Mouse (Mus musculus) heart, embryonic 15.5 days (tissue): Measurements from ENCODE around the gene Fga. TPM values are rescaled to one million over a fixed set of nuclear protein-coding genes. Genes with fewer than 3 reads are reported as not detected.

Experiments
- ATAC-seq: fragments of 200-750 bp; cut with Nextera tagmentation; replicated peaks from 2 replicates; pipeline ENCODE4 v1.8.0; 2017; ENCODE audit warnings: low read depth, moderate TSS enrichment; ENCODE audit not compliant: insufficient number of reproducible peaks, insufficient read depth, low FRiP score
- H3K27ac ChIP-seq: fragments of 300-500 bp; sonication (generic); 2 replicates; pipeline ENCODE4 v1.5.1; 2015; ENCODE audit warnings: mild to moderate bottlenecking, inconsistent platforms
- H3K27me3 ChIP-seq: fragments of 300-500 bp; sonication (generic); 2 replicates; pipeline ENCODE4 v1.6.1; 2015; ENCODE audit warnings: inconsistent platforms
- H3K36me3 ChIP-seq: fragments of 300-500 bp; sonication (generic); 2 replicates; pipeline ENCODE4 v1.6.1; 2015; ENCODE audit warnings: mild to moderate bottlenecking, inconsistent platforms
- H3K4me1 ChIP-seq: fragments of 300-500 bp; sonication (generic); replicated peaks from 2 replicates; pipeline ENCODE4 v1.6.1; 2015; ENCODE audit warnings: inconsistent platforms
- H3K4me2 ChIP-seq: fragments of 300-500 bp; sonication (generic); 2 replicates; pipeline ENCODE4 v1.6.1; 2015; ENCODE audit warnings: inconsistent platforms, mild to moderate bottlenecking, moderate library complexity
- H3K4me3 ChIP-seq: fragments of 300-500 bp; sonication (generic); 2 replicates; pipeline ENCODE4 v1.5.1; 2015; ENCODE audit warnings: mild to moderate bottlenecking, inconsistent platforms
- H3K9ac ChIP-seq: fragments of 300-500 bp; sonication (generic); 2 replicates; pipeline ENCODE4 v1.6.1; 2015; ENCODE audit warnings: mild to moderate bottlenecking, inconsistent platforms
- H3K9me3 ChIP-seq: fragments of 300-500 bp; sonication (generic); replicated peaks from 2 replicates; pipeline ENCODE4 v1.6.1; 2016; ENCODE audit warnings: inconsistent platforms
- WGBS: fragments of 180-500 bp; shearing (Covaris S2); methylation state at CpG from one replicate; pipeline ENCODE4 v1.1.7; 2015; ENCODE audit warnings: mixed read lengths; 5-methylcytosine and 5-hydroxymethylcytosine counted together
- polyA plus RNA-seq: library from polyadenylated mRNA; unstranded; fragments of >200 nt; fragmentation: Nextera tagmentation; extraction: Ambion mirVana; gene quantifications from 2 replicates; pipeline ENCODE4 v1.2.1, GENCODE M21; 2015

Gene Fga
- polyA plus RNA-seq, 1 experiment from 2014 or later = 0.35 TPM

- ATAC-seq = no peak
These were observed 22.8 kb upstream of the Fga start for GRCm38 (mm10) chr3:83003068-83003467.

GRCm38 (mm10) chr3:83004801-83005200, 21.1 kb upstream of the Fga start:
- Histone ChIP-seq H3K4me3 (no peak overlapping the region), H3K4me2 (no peak overlapping the region), H3K27me3 (no peaks in the 10 kb centered on the region), H3K9me3 (no peaks in the 10 kb centered on the region), H3K9ac (no peak overlapping the region), H3K27ac (no peak overlapping the region), H3K4me1 (no peaks in the 10 kb centered on the region), H3K36me3 (no peaks in the 10 kb centered on the region)
- WGBS = 82% methylated on average over 7 of the region's 7 CpGs
- ATAC-seq = no peak

More at GRCm38 (mm10) chr3:83003068-83003467, 22.8 kb upstream of the Fga start:
- Histone ChIP-seq H3K4me1 (no peaks in the 10 kb centered on the region), H3K4me2 (no peak overlapping the region), H3K4me3 (no peak overlapping the region), H3K27ac (no peak overlapping the region), H3K36me3 (no peaks in the 10 kb centered on the region), H3K9me3 (no peaks in the 10 kb centered on the region), H3K9ac (no peak overlapping the region), H3K27me3 (no peaks in the 10 kb centered on the region)
- 86% methylated on average over 8 of the region's 8 CpGs for whole genome bisulfite sequencing

- no peak within 1 kb of the TSS for H3K4me2 ChIP-seq
- H3K27ac ChIP-seq = no peak within 1 kb of the TSS
- no peak for ATAC-seq
- no peaks in the 10 kb centered on the region for H3K27me3 ChIP-seq
- H3K36me3 ChIP-seq = no peaks in the 10 kb centered on the region
- no peak within 1 kb of the TSS for H3K9ac ChIP-seq
- no peaks in the 10 kb centered on the region for H3K9me3 ChIP-seq
- WGBS = 43% methylated on average over 7 of the region's 7 CpGs
- H3K4me1 ChIP-seq = no peaks in the 10 kb centered on the region
- no peak within 1 kb of the TSS for H3K4me3 ChIP-seq
These were observed 18.3 kb upstream of the Fga start, which contains the start of gene Fgg for GRCm38 (mm10) chr3:83007557-83007956. Gene Fgg, plus strand, starts transcription at chr3:83007724.

- no peaks in the 10 kb centered on the region for H3K27me3 ChIP-seq
- H3K36me3 ChIP-seq = no peaks in the 10 kb centered on the region
- no peak overlapping the region for H3K9ac ChIP-seq
- no peaks in the 10 kb centered on the region for H3K4me1 ChIP-seq
- no peaks in the 10 kb centered on the region for H3K9me3 ChIP-seq
- no peak for ATAC-seq
- no peak overlapping the region for H3K27ac ChIP-seq
- 69% methylated on average over 11 of the region's 11 CpGs for WGBS
- H3K4me2 ChIP-seq = no peak overlapping the region
- no peak overlapping the region for H3K4me3 ChIP-seq
These were observed 15.6 kb upstream of the Fga start for GRCm38 (mm10) chr3:83010291-83010690.

- H3K27ac ChIP-seq = no peak overlapping the region
- H3K9me3 ChIP-seq = no peaks in the 10 kb centered on the region
- no peak overlapping the region for H3K9ac ChIP-seq
- H3K36me3 ChIP-seq = no peaks in the 10 kb centered on the region
- no peaks in the 10 kb centered on the region for H3K4me1 ChIP-seq
- no peak for ATAC-seq
- H3K27me3 ChIP-seq = no peaks in the 10 kb centered on the region
- no peak overlapping the region for H3K4me2 ChIP-seq
- WGBS = 78% methylated on average over 4 of the region's 4 CpGs
- no peak overlapping the region for H3K4me3 ChIP-seq
These were observed 14.7 kb upstream of the Fga start for GRCm38 (mm10) chr3:83011136-83011535.

- ATAC-seq = no peak
- WGBS = 79% methylated on average over 4 of the region's 4 CpGs
- H3K9me3 ChIP-seq = no peaks in the 10 kb centered on the region
These were observed 14.3 kb upstream of the Fga start for GRCm38 (mm10) chr3:83011565-83011964.

GRCm38 (mm10) chr3:83012636-83013035, 13.2 kb upstream of the Fga start:
- Histone ChIP-seq H3K4me2 (no peak overlapping the region), H3K9ac (no peak overlapping the region), H3K4me1 (no peaks in the 10 kb centered on the region), H3K9me3 (no peaks in the 10 kb centered on the region), H3K4me3 (no peak overlapping the region), H3K27ac (no peak overlapping the region), H3K36me3 (no peaks in the 10 kb centered on the region), H3K27me3 (no peaks in the 10 kb centered on the region)
- WGBS = 84% methylated on average over 19 of the region's 19 CpGs
- ATAC-seq = no peak

More at GRCm38 (mm10) chr3:83011565-83011964, 14.3 kb upstream of the Fga start:
- Histone ChIP-seq H3K9ac (no peak overlapping the region), H3K4me3 (no peak overlapping the region), H3K4me1 (no peaks in the 10 kb centered on the region), H3K4me2 (no peak overlapping the region), H3K27me3 (no peaks in the 10 kb centered on the region), H3K36me3 (no peaks in the 10 kb centered on the region), H3K27ac (no peak overlapping the region)

GRCm38 (mm10) chr3:83013951-83014350, 11.9 kb upstream of the Fga start:
- no peak for ATAC-seq

GRCm38 (mm10) chr3:83016236-83016635, 9.6 kb upstream of the Fga start:
- no peaks in the 10 kb centered on the region for H3K4me1 ChIP-seq
- H3K27ac ChIP-seq = no peak overlapping the region
- WGBS = 77% methylated on average over 1 of the region's 1 CpGs
- ATAC-seq = no peak
- H3K27me3 ChIP-seq = no peaks in the 10 kb centered on the region
- no peaks in the 10 kb centered on the region for H3K9me3 ChIP-seq
- no peaks in the 10 kb centered on the region for H3K36me3 ChIP-seq
- no peak overlapping the region for H3K9ac ChIP-seq
- H3K4me3 ChIP-seq = no peak overlapping the region
- no peak overlapping the region for H3K4me2 ChIP-seq

More at GRCm38 (mm10) chr3:83013951-83014350, 11.9 kb upstream of the Fga start:
- no peak overlapping the region for H3K4me3 ChIP-seq
- 80% methylated on average over 10 of the region's 10 CpGs for WGBS
- no peaks in the 10 kb centered on the region for H3K4me1 ChIP-seq
- no peaks in the 10 kb centered on the region for H3K27me3 ChIP-seq
- no peaks in the 10 kb centered on the region for H3K9me3 ChIP-seq
- H3K9ac ChIP-seq = no peak overlapping the region
- no peak overlapping the region for H3K4me2 ChIP-seq
- no peak overlapping the region for H3K27ac ChIP-seq
- H3K36me3 ChIP-seq = no peaks in the 10 kb centered on the region

GRCm38 (mm10) chr3:83020387-83020786, 5.5 kb upstream of the Fga start:
- WGBS = 79% methylated on average over 2 of the region's 2 CpGs
- Histone ChIP-seq H3K4me3 (no peak overlapping the region), H3K9ac (no peak overlapping the region), H3K9me3 (no peaks in the 10 kb centered on the region), H3K36me3 (no peaks in the 10 kb centered on the region), H3K27ac (no peak overlapping the region), H3K27me3 (no peaks in the 10 kb centered on the region), H3K4me2 (no peak overlapping the region), H3K4me1 (no peaks in the 10 kb centered on the region)
- ATAC-seq = no peak

GRCm38 (mm10) chr3:83021176-83021575, 4.7 kb upstream of the Fga start:
- Histone ChIP-seq H3K9ac (no peak overlapping the region), H3K27ac (no peak overlapping the region), H3K36me3 (no peaks in the 10 kb centered on the region), H3K4me1 (no peaks in the 10 kb centered on the region), H3K27me3 (no peaks in the 10 kb centered on the region), H3K9me3 (no peaks in the 10 kb centered on the region), H3K4me2 (no peak overlapping the region), H3K4me3 (no peak overlapping the region)
- ATAC-seq = no peak
- 81% methylated on average over 5 of the region's 5 CpGs for WGBS

- 76% methylated on average over 6 of the region's 6 CpGs for WGBS
These were observed 840 bp upstream of the Fga start for GRCm38 (mm10) chr3:83025036-83025435.

More at GRCm38 (mm10) chr3:83025036-83025435, 840 bp upstream of the Fga start:
- Histone ChIP-seq H3K4me1 (no peaks in the 10 kb centered on the region), H3K27me3 (no peaks in the 10 kb centered on the region), H3K4me2 (no peak overlapping the region), H3K36me3 (no peaks in the 10 kb centered on the region), H3K9me3 (no peaks in the 10 kb centered on the region), H3K27ac (no peak overlapping the region), H3K4me3 (no peak overlapping the region), H3K9ac (no peak overlapping the region)
- no peak for ATAC-seq
